Mouse (Mus musculus) adrenal gland, postnatal 25 days (tissue): ENCODE results near the gene Zfyve16. TPM values are rescaled to one million over a fixed set of nuclear protein-coding genes. Genes with fewer than 3 reads are reported as not detected.

Source experiments
- DNase-seq: peaks from one replicate; pipeline ENCODE4 v3.0.0; 2021; ENCODE audit warnings: mixed read lengths
- total RNA-seq: library from RNA; stranded (reverse); gene quantifications from 2 replicates; pipeline ENCODE4 v1.2.3, GENCODE M21; 2021

Gene Zfyve16
- total RNA-seq, 1 experiment from 2014 or later, result 27.4 TPM

- no peak for DNase-seq
Observed at GRCm38 (mm10) chr13:92467891-92468290, 62.8 kb downstream of the Zfyve16 start.

DNA sequence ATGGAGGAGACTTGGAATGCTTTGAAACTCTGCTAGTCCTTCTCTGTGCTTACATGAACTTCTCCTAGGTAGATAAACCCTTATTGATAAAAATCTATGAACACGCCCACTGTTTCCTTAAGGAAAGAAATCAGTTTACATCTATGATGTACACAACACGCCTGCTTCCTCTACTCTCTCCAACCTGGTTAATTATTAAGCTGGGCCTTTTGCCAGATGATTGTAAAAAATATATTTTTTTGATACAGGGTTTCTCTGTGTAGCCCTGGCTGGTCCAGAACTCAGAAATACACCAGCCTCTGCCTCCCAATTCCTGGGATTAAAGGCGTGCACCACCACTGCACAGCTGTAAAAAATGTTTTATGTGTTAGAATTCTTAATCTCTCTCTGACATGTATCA lies 66.0 kb downstream of the Zfyve16 start:
- no peak for DNase-seq

DNA sequence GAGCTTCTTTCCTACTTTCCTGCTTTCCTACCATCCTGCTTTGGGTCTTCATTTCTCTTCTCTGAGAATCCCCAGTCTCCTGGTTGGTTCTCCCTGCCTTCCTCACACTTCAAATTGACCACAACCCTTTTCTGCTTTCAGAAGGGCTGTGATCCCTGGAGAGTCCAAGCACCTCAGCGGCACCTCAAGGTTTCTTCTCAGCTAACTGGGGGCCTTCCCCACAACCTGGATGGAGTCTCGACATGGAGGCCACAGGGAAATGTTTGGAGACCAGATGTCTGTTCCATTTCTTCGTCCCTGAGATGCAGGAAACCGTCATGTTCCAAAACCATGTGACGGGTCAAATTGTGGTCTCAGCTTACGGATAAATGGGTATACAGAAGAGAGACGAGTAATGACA lies 83.8 kb downstream of the Zfyve16 start:
- DNase-seq, result no peak

DNA sequence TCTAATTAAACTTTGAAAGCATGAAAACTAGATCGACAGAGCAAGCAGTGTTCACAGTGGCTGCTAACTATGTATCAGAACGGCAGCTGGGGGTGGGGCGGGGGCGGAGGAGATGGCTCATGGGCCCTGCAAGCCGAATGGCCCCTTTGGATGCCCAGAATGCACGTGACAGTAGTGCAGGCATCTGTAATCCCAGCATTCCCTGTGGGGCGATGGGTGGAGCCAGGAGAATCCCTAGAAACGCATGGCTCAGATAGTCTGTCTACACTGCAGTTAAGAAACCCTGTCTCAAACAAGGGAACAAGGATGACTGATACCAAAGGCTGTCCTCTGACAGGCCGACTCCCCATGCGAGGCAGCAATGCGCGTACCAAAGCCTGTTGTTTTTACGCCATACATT lies 90.4 kb downstream of the Zfyve16 start:
- no peak for DNase-seq

DNA sequence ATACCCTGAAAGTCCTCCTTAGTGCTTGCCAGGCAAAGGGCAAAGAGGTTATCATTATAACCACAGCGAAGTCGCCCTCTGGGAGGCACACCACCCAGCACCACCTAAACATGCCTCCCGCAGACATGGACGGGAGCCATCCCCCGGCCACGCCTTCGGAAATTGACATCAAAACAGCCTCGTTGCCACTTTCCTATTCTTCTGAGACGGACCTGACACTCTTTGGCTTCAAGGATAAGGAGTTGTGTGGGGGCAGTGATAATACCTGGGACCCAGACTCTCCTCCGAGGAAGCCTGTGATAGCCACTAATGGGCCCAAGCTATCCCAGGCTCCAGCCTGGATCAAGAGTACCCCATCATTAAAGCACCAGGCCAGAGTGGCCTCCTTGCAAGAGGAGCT lies 92.0 kb downstream of the Zfyve16 start:
- no peak for DNase-seq

Other genes with a start within 250 kb of the Zfyve16 start
- not detected in 2 replicates for gene Gm20379, start 224.9 kb downstream of the Zfyve16 start, total RNA-seq
- gene Dhfr, start 176.1 kb downstream of the Zfyve16 start, total RNA-seq, result 4.3 and 5.4 TPM in 2 replicates
- gene Msh3, start 175.9 kb downstream of the Zfyve16 start, total RNA-seq, result 29.6 and 38.8 TPM in 2 replicates
- gene Ankrd34b, start 105.0 kb downstream of the Zfyve16 start, total RNA-seq, result 1.0 and 1.5 TPM in 2 replicates
- gene Fam151b, start 46.9 kb downstream of the Zfyve16 start, total RNA-seq, result 5.4 and 8.3 TPM in 2 replicates
- not detected in 2 replicates for gene Spz1, start 45.3 kb upstream of the Zfyve16 start, total RNA-seq
- gene Serinc5, start 80.2 kb upstream of the Zfyve16 start, total RNA-seq, result 57.9 and 74.2 TPM in 2 replicates